Mouse (Mus musculus) G1E (cell line): ENCODE measurements around the gene Ctrl.

ENCODE experiments used
- CTCF ChIP-seq: IDR thresholded peaks from 2 replicates; pipeline ENCODE4 v1.5.1; 2012; ENCODE audit warnings: low read depth, low read length, inconsistent platforms, mixed read lengths
- GATA1 ChIP-seq: IDR thresholded peaks from 2 replicates; pipeline ENCODE4 v1.6.1; 2012; ENCODE audit warnings: borderline replicate concordance, low read length, inconsistent platforms, mixed read lengths
- GATA2 ChIP-seq: IDR thresholded peaks from 2 replicates; pipeline ENCODE4 v1.6.1; 2012; ENCODE audit warnings: low read depth, low read length, inconsistent platforms, borderline replicate concordance
- POLR2AphosphoS5 ChIP-seq: IDR thresholded peaks from 2 replicates; pipeline ENCODE4 v1.6.1; 2012; ENCODE audit warnings: low read depth, low read length, inconsistent platforms; ENCODE audit not compliant: insufficient replicate concordance
- TAL1 ChIP-seq: conservative IDR thresholded peaks from 2 replicates; pipeline ENCODE4 v1.6.1; 2012; ENCODE audit warnings: low read depth, low read length, inconsistent platforms, mixed read lengths

- TF ChIP-seq CTCF, result no peak
- TF ChIP-seq POLR2AphosphoS5, result no peak
- no peak for TF ChIP-seq TAL1
- no peak for TF ChIP-seq GATA1
- no peak for TF ChIP-seq GATA2
These were observed 31.7 kb upstream of the Ctrl start for GRCm38 (mm10) chr8:105965266-105965904.
